Mouse (Mus musculus) heart, embryonic 16.5 days (tissue): ENCODE results near the gene Gm1123. TPM values are rescaled to one million over a fixed set of nuclear protein-coding genes. Genes with fewer than 3 reads are reported as not detected.

Source experiments
- ATAC-seq: fragments of 200-750 bp; cut with Nextera tagmentation; replicated peaks from 2 replicates; pipeline ENCODE4 v1.8.0; 2017; ENCODE audit warnings: moderate number of reproducible peaks; ENCODE audit not compliant: insufficient read depth, low FRiP score; ENCODE audit errors: extremely low read depth
- H3K27ac ChIP-seq: fragments of 300-500 bp; sonication (generic); 2 replicates; pipeline ENCODE4 v1.5.1; 2014; ENCODE audit warnings: mild to moderate bottlenecking, low read length, control low read depth, moderate library complexity
- H3K27me3 ChIP-seq: fragments of 300-500 bp; sonication (generic); 2 replicates; pipeline ENCODE4 v1.6.1; 2014; ENCODE audit warnings: low read length, mixed read lengths; ENCODE audit not compliant: control insufficient read depth, insufficient read depth
- H3K36me3 ChIP-seq: fragments of 300-500 bp; sonication (generic); 2 replicates; pipeline ENCODE4 v1.6.1; 2014; ENCODE audit not compliant: control insufficient read depth, insufficient read depth
- H3K4me1 ChIP-seq: fragments of 300-500 bp; sonication (generic); 2 replicates; pipeline ENCODE4 v1.6.1; 2014; ENCODE audit warnings: low read length, mixed read lengths; ENCODE audit not compliant: control insufficient read depth, insufficient read depth
- H3K4me2 ChIP-seq: fragments of 300-500 bp; sonication (generic); 2 replicates; pipeline ENCODE4 v1.6.1; 2014; ENCODE audit warnings: low read depth, mild to moderate bottlenecking, control low read depth, low read length
- H3K4me3 ChIP-seq: fragments of 300-500 bp; sonication (generic); 2 replicates; pipeline ENCODE4 v1.5.1; 2014; ENCODE audit warnings: mild to moderate bottlenecking, control low read depth, low read length
- H3K9ac ChIP-seq: fragments of 300-500 bp; sonication (generic); 2 replicates; pipeline ENCODE4 v1.6.1; 2014; ENCODE audit warnings: low read length, control low read depth
- H3K9me3 ChIP-seq: fragments of 300-500 bp; sonication (generic); replicated peaks from 2 replicates; pipeline ENCODE4 v1.6.1; 2016; ENCODE audit warnings: low read length; ENCODE audit not compliant: control insufficient read depth
- WGBS: fragments of 180-500 bp; shearing (Covaris S2); extraction: QIAGEN DNeasy Blood & Tissue Kit; methylation state at CpG from one replicate; pipeline ENCODE4 v1.1.7; 2014; 5-methylcytosine and 5-hydroxymethylcytosine counted together
- polyA plus RNA-seq: library from polyadenylated mRNA; unstranded; fragments of >200 nt; fragmentation: Nextera tagmentation; extraction: Ambion mirVana; gene quantifications from 2 replicates; pipeline ENCODE4 v1.2.1, GENCODE M21; 2015

The Gm1123 gene
- polyA plus RNA-seq, 1 experiment from 2014 or later = 0.45 TPM

- Histone ChIP-seq H3K9ac (peak overlapping the region; percentile 58), H3K9me3 (peaks cover 5% of the 10 kb centered on the region; the same call in 1 of the 2 replicates), H3K4me3 (peak overlapping the region; percentile 53), H3K27ac (no peak overlapping the region), H3K4me2 (peak overlapping the region; percentile 75), H3K36me3 (no peaks in the 10 kb centered on the region), H3K27me3 (peaks cover 70% of the 10 kb centered on the region), H3K4me1 (peaks cover 6% of the 10 kb centered on the region; the same call in 1 of the 2 replicates)
- WGBS = under 1% methylated on average over 40 of the region's 40 CpGs
- no peak for ATAC-seq
These were observed 62.4 kb downstream of the Gm1123 start for GRCm38 (mm10) chr9:98973101-98973521.

DNA sequence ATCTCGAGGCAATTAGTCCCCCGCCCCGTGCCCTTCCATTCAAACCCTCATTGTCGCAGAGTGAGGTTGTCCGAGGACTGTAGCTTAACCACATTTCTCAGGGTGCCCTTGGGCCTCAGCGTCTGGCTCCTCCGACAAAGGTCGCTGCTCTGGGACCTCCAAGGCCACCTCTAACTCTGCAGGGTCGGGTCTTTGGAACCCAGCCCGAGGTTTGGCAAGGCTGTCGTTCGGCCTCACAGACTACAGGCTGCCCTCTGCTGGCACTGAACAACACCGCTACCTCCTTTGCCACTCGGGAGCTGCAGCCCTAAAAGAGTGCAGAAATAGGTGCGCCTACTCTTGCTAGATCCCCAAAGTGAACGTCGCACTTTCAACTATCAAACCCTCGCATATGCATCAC is 70.4 kb downstream of the Gm1123 start:
- H3K27me3 ChIP-seq = peaks cover 78% of the 10 kb centered on the region
- ATAC-seq = 0 out of 2 replicates have a peak, but pooled peaks have one; percentile 58
- H3K36me3 ChIP-seq = no peaks in the 10 kb centered on the region
- WGBS = 3% methylated on average over 18 of the region's 18 CpGs
- no peak overlapping the region for H3K9ac ChIP-seq
- no peak overlapping the region for H3K4me3 ChIP-seq
- peak overlapping the region; percentile 45 for H3K4me2 ChIP-seq
- no peak overlapping the region for H3K27ac ChIP-seq
- no peaks in the 10 kb centered on the region for H3K9me3 ChIP-seq
- 0 out of 2 replicates have a peak, but pooled peaks cover 2% of the 10 kb centered on the region for H3K4me1 ChIP-seq

DNA sequence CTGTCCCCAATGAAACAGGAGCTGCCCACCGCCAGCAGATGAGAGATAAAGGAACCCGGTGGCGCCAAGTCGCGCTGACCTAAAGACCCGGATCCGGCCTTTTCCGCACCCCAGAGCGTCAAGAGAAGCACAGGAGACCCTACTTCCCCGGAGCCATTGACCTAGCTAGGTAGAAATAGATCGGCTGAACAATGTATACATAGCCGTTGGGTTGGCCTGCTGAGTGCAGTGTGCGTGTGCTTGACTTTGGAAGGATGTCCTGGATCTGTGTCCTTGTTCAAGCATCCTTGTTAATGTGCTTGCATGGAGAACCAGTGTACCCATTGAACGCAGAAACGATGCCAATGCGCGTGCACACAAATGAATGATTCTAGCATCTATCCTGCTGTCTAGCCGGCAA is 71.9 kb downstream of the Gm1123 start:
- no peaks in the 10 kb centered on the region for H3K9me3 ChIP-seq
- ATAC-seq = no peak
- H3K4me1 ChIP-seq = 0 out of 2 replicates have a peak, but pooled peaks cover 2% of the 10 kb centered on the region
- WGBS = 10% methylated on average over 18 of the region's 18 CpGs
- H3K36me3 ChIP-seq = no peaks in the 10 kb centered on the region
- H3K9ac ChIP-seq = no peak overlapping the region
- H3K27ac ChIP-seq = no peak overlapping the region
- peaks cover 83% of the 10 kb centered on the region for H3K27me3 ChIP-seq
- H3K4me2 ChIP-seq = no peak overlapping the region
- no peak overlapping the region for H3K4me3 ChIP-seq

- Histone ChIP-seq H3K36me3 (no peaks in the 10 kb centered on the region), H3K27ac (no peak overlapping the region), H3K4me1 (0 out of 2 replicates have a peak, but pooled peaks cover 2% of the 10 kb centered on the region), H3K27me3 (peaks cover 85% of the 10 kb centered on the region), H3K4me3 (no peak overlapping the region), H3K9ac (no peak overlapping the region), H3K9me3 (no peaks in the 10 kb centered on the region), H3K4me2 (no peak overlapping the region)
- WGBS = 2% methylated on average over 20 of the region's 20 CpGs
- ATAC-seq = no peak
These were observed 72.9 kb downstream of the Gm1123 start for GRCm38 (mm10) chr9:98962478-98963142.

- Histone ChIP-seq H3K4me3 (no peak overlapping the region), H3K36me3 (no peaks in the 10 kb centered on the region), H3K9ac (no peak overlapping the region), H3K4me2 (no peak overlapping the region), H3K27ac (no peak overlapping the region), H3K27me3 (peaks cover 84% of the 10 kb centered on the region), H3K4me1 (peaks cover 2% of the 10 kb centered on the region), H3K9me3 (no peaks in the 10 kb centered on the region)
- 13% methylated on average over 22 of the region's 22 CpGs for WGBS
- no peak for ATAC-seq
These were observed 73.7 kb downstream of the Gm1123 start for GRCm38 (mm10) chr9:98961591-98962477.

- Histone ChIP-seq H3K27me3 (peaks cover 88% of the 10 kb centered on the region), H3K4me2 (no peak overlapping the region), H3K27ac (no peak overlapping the region), H3K36me3 (no peaks in the 10 kb centered on the region), H3K9ac (no peak overlapping the region), H3K4me1 (peaks cover 16% of the 10 kb centered on the region), H3K9me3 (no peaks in the 10 kb centered on the region), H3K4me3 (no peak overlapping the region)
- ATAC-seq = no peak
- WGBS = 38% methylated on average over 5 of the region's 5 CpGs
These were observed 75.2 kb downstream of the Gm1123 start for GRCm38 (mm10) chr9:98960348-98960747.

DNA sequence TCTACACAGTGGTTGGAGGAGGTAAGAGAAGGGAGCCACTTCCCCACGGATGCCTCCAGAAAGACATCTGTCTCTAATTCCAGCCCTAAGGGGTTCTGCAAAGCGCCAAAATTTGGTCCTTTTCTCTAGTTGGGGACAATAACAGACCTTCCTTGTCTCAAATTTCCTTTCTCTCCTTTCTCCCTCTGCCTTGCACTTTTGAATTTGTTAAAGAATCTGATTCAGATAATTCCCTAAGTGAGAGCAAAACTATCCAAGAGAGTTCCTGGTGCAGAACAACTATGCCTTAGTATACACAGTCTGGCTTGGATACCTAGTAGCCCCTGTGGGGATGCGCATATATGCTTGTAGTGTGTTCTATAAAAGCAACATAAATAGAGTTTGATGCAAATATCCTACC is 75.7 kb downstream of the Gm1123 start:
- Histone ChIP-seq H3K4me3 (no peak overlapping the region), H3K4me1 (peaks cover 18% of the 10 kb centered on the region), H3K27me3 (peaks cover 88% of the 10 kb centered on the region), H3K27ac (no peak overlapping the region), H3K4me2 (no peak overlapping the region), H3K36me3 (no peaks in the 10 kb centered on the region), H3K9ac (no peak overlapping the region), H3K9me3 (no peaks in the 10 kb centered on the region)
- ATAC-seq = no peak
- 39% methylated on average over 3 of the region's 3 CpGs for WGBS

- ATAC-seq = no peak
- Histone ChIP-seq H3K4me2 (no peak overlapping the region), H3K36me3 (no peaks in the 10 kb centered on the region), H3K9ac (no peak overlapping the region), H3K9me3 (no peaks in the 10 kb centered on the region), H3K4me3 (no peak overlapping the region), H3K4me1 (peaks cover 21% of the 10 kb centered on the region), H3K27me3 (peaks cover 88% of the 10 kb centered on the region), H3K27ac (no peak overlapping the region)
- WGBS = 4% methylated on average over 6 of the region's 6 CpGs
These were observed 76.9 kb downstream of the Gm1123 start for GRCm38 (mm10) chr9:98958628-98959027.
